Mouse (Mus musculus): ENCODE measurements at regions not wholly inside any gene's neighbourhood (a gene's known extent, or its start where the extent isn't known, plus 50 kb on each side); places are given as distances from the start of the nearest gene placed in this dataset.

DNA sequence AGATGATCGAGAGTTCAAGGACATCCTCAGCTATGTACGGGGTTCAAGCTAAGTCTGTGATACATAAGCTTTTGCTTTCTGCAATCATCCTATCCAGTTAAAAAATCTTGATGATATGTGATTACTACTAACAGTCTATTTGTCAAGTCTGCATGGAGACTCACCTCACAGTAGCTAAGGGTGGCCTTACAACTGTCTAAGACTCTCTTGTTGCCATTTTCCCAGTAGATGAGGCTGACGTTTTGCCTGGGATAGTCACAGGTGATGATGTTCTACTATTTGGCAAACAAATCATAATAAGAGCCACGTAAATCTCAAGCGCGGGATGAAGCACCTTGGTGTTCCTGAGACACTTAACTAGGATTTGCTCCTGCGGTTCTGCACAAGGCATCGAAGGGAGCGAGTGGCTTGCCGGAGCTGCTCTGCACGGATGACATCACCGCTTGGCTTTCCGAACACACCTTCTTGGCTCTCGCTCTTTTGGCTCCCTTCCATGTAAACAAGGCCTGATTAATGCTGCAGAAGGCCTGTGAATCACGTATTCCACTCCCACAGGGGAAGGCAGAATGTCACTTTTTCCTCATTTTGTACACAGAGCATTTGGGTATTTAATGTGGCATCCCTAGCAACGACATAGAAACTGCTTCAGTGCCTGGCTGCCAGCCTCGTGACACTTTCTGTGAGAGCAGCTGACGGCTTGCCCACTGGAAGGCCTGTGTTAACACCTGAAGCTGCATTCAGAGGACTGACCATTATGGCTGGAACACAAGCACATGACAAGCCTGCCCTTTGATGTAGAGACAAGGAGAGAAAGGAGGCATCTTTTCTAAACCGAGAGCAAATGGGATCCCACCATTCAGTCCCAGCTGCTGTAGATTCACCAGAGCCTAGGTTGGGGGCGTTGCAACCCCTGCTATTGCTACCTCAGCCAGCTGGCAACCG lies 260.5 kb upstream of the 4930412O13Rik start:
- no peak for DNase-seq (ENCODE audit: low spot score)
- WGBS = 90% methylated on average over 21 of the region's 21 CpGs
- H3K4me1 ChIP-seq (replicated peaks) = no peaks in the 10 kb centered on the region
- no peak overlapping the region for H3K4me3 ChIP-seq
- H3K27me3 ChIP-seq (ENCODE audit: insufficient read depth, poor library complexity, severe bottlenecking) = no peaks in the 10 kb centered on the region
- no peak overlapping the region for H3K27ac ChIP-seq
- H3K9me3 ChIP-seq = no peaks in the 10 kb centered on the region
- H3K36me3 ChIP-seq = no peaks in the 10 kb centered on the region

DNA sequence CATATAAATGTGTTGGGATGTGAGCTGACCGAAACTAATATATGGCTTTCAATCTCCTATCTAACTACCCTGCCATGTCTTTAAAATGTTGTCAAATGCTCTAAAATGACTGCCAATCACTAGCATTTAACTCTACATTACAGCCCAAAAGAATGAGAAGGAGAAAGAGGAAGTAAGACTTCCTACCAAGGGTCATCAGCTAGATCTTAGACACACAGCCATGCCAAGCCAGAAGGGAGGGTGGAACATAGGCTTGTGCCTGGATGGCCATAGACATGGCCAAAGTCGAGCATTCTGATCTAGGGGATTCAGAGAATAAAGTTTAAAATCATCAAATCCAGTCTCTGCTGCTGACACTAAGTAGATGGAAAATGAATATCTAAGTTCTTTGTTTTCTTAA lies 257.4 kb upstream of the 4930412O13Rik start:
- DNase-seq (ENCODE audit: low spot score) = no peak
- no peaks in the 10 kb centered on the region for H3K9me3 ChIP-seq
- H3K27ac ChIP-seq = no peak overlapping the region
- H3K27me3 ChIP-seq (ENCODE audit: insufficient read depth, poor library complexity, severe bottlenecking) = no peaks in the 10 kb centered on the region
- H3K4me3 ChIP-seq = no peak overlapping the region
- no peaks in the 10 kb centered on the region for H3K4me1 ChIP-seq (replicated peaks)
- H3K36me3 ChIP-seq = no peaks in the 10 kb centered on the region
- WGBS = 85% methylated on average over 2 of the region's 2 CpGs

DNA sequence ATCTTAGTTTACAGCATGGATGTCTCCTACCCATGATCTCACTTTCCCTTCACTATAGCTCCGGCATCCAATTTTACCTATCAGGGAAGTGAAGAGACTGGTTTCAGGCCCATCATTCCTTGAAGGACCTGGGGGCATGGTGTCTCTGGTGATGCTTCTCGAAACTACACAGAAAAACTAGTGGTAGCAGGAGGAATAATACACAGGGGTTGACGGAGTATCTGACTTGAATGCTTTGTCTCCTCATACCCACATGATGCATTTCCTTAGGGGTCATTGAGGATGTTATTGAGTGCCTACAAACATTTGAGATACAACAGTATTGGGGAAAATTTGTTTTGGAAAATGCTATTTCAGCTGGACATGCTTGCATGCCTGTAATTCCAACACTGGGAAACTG lies 253.0 kb upstream of the 4930412O13Rik start:
- no peaks in the 10 kb centered on the region for H3K9me3 ChIP-seq

GRCm38 (mm10) chr2:9632719-9633446 lies 248.2 kb upstream of the 4930412O13Rik start:
- Histone ChIP-seq H3K27ac (peak overlapping the region; percentile 76), H3K36me3 (no peaks in the 10 kb centered on the region), H3K4me1 (replicated peaks) (peaks cover 15% of the 10 kb centered on the region), H3K27me3 (ENCODE audit: insufficient read depth, poor library complexity, severe bottlenecking) (no peaks in the 10 kb centered on the region), H3K4me3 (peak overlapping the region; percentile 40), H3K9me3 (no peaks in the 10 kb centered on the region)
- peak; percentile 40 for DNase-seq (ENCODE audit: low spot score)
- 23% methylated on average over 15 of the region's 15 CpGs for WGBS

More for the DNA sequence above, 253.0 kb upstream of the 4930412O13Rik start:
- WGBS = 88% methylated on average over 3 of the region's 3 CpGs
- no peaks in the 10 kb centered on the region for H3K36me3 ChIP-seq
- H3K27me3 ChIP-seq (ENCODE audit: insufficient read depth, poor library complexity, severe bottlenecking) = no peaks in the 10 kb centered on the region
- peaks cover 6% of the 10 kb centered on the region for H3K4me1 ChIP-seq (replicated peaks)
- no peak overlapping the region for H3K4me3 ChIP-seq
- DNase-seq (ENCODE audit: low spot score) = no peak
- no peak overlapping the region for H3K27ac ChIP-seq

DNA sequence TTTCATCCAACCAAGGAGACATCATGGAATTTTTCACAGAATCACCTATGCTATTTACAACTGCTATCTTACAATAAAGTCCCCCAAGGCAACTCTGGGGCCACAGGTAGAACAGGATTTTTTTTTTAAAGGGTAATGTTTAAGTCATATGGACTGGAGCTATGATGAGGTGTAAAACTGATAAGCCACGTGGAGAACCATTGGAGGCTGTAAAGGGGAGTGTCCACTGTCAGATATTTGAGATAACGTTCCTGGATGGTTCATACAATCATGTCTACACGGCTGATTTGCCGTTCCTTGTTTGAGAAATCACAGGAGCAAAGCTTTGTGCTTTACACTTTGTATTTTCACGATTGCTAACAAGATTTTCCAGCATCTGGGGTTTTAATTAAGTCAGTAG lies 241.8 kb upstream of the 4930412O13Rik start:
- Histone ChIP-seq H3K4me1 (replicated peaks) (no peaks in the 10 kb centered on the region), H3K27me3 (ENCODE audit: insufficient read depth, poor library complexity, severe bottlenecking) (no peaks in the 10 kb centered on the region), H3K9me3 (no peaks in the 10 kb centered on the region), H3K27ac (no peak overlapping the region), H3K4me3 (no peak overlapping the region), H3K36me3 (no peaks in the 10 kb centered on the region)
- no peak for DNase-seq (ENCODE audit: low spot score)
- 70% methylated on average over 5 of the region's 5 CpGs for WGBS

DNA sequence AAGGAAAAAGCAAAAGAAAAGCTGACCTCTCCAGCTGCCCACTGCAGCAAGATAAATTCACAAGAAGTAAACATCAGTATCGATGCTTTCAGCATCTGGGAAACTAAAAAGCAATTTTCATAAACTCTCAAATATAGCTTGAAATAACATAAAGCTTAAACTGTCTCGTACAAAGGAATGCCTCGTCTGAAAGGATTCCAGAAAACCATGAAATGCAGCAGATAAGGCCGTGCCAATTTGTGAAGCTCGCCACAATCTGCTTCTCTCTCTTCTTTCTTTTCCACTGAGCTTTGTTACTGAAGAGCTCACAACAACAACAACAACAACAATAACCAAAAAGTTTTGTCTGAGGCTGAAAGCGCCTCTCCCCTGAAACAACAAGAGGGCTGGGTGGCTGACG lies 239.4 kb upstream of the 4930412O13Rik start:
- Histone ChIP-seq H3K9me3 (no peaks in the 10 kb centered on the region), H3K27ac (no peak overlapping the region), H3K36me3 (no peaks in the 10 kb centered on the region), H3K4me1 (replicated peaks) (peaks cover 5% of the 10 kb centered on the region; the same call in 1 of the 2 replicates), H3K4me3 (no peak overlapping the region), H3K27me3 (ENCODE audit: insufficient read depth, poor library complexity, severe bottlenecking) (no peaks in the 10 kb centered on the region)
- no peak for DNase-seq (ENCODE audit: low spot score)
- WGBS = 69% methylated on average over 7 of the region's 7 CpGs

DNA sequence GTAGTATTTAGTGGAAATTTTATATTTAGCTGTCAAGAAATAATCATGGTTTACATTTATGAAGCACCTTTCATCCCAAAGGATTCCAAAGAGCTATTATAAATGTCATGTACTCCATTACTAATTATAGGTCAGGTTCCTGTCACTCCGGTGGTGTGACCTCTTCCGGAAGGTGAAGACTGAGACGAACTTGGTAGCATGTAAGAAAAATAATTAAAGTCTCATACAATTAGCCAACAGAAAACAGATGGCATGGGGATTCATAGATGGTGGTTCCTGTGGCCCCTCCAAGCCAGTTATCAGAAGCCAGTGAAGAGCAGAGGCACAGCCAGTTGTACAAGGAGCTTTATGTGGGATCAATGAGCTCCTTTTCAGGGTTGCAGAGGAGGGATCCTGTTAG lies 238.6 kb upstream of the 4930412O13Rik start:
- Histone ChIP-seq H3K9me3 (no peaks in the 10 kb centered on the region), H3K27ac (no peak overlapping the region), H3K4me1 (replicated peaks) (peaks cover 11% of the 10 kb centered on the region; the same call in 1 of the 2 replicates), H3K4me3 (no peak overlapping the region), H3K27me3 (ENCODE audit: insufficient read depth, poor library complexity, severe bottlenecking) (no peaks in the 10 kb centered on the region), H3K36me3 (no peaks in the 10 kb centered on the region)
- no peak for DNase-seq (ENCODE audit: low spot score)
- 69% methylated on average over 3 of the region's 3 CpGs for WGBS

GRCm38 (mm10) chr2:9646466-9646865 lies 234.6 kb upstream of the 4930412O13Rik start:
- no peak for DNase-seq (ENCODE audit: low spot score)
- Histone ChIP-seq H3K4me3 (no peak overlapping the region), H3K27ac (no peak overlapping the region), H3K4me1 (replicated peaks) (peaks cover 11% of the 10 kb centered on the region; the same call in 1 of the 2 replicates), H3K27me3 (ENCODE audit: insufficient read depth, poor library complexity, severe bottlenecking) (no peaks in the 10 kb centered on the region), H3K36me3 (no peaks in the 10 kb centered on the region), H3K9me3 (no peaks in the 10 kb centered on the region)
- 67% methylated on average over 3 of the region's 3 CpGs for WGBS

GRCm38 (mm10) chr2:9646963-9647362 lies 234.1 kb upstream of the 4930412O13Rik start:
- no peak for DNase-seq (ENCODE audit: low spot score)
- H3K27me3 ChIP-seq (ENCODE audit: insufficient read depth, poor library complexity, severe bottlenecking) = no peaks in the 10 kb centered on the region
- H3K36me3 ChIP-seq = no peaks in the 10 kb centered on the region
- H3K4me1 ChIP-seq (replicated peaks) = peaks cover 11% of the 10 kb centered on the region; the same call in 1 of the 2 replicates
- no peaks in the 10 kb centered on the region for H3K9me3 ChIP-seq
- whole genome bisulfite sequencing = 15% methylated on average over 4 of the region's 4 CpGs
- no peak overlapping the region for H3K4me3 ChIP-seq
- no peak overlapping the region for H3K27ac ChIP-seq

DNA sequence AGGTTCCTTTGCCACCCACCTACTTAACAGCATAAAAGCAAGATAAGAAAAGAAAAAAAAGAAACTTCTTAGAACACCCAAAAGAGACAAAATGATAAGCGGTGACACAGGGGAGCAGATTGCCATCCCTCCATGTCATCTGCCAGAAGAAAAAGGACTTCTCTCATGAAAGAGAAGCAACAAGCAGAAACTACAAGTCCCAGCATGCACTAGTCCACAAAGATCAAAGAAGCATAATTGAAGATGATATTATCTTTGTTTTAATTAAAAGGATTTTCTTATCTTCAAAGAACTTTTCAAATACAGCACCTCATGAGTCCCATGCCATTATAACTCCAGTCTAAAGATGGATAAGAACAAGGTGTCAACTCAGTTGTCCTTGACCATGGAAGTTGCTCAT lies 231.0 kb upstream of the 4930412O13Rik start:
- no peak overlapping the region for H3K4me3 ChIP-seq
- no peaks in the 10 kb centered on the region for H3K9me3 ChIP-seq
- no peaks in the 10 kb centered on the region for H3K36me3 ChIP-seq
- no peak overlapping the region for H3K27ac ChIP-seq
- no peak for DNase-seq (ENCODE audit: low spot score)
- peaks cover 8% of the 10 kb centered on the region; the same call in 1 of the 2 replicates for H3K4me1 ChIP-seq (replicated peaks)
- no peaks in the 10 kb centered on the region for H3K27me3 ChIP-seq (ENCODE audit: insufficient read depth, poor library complexity, severe bottlenecking)
- 98% methylated on average over 1 of the region's 1 CpGs for WGBS

DNA sequence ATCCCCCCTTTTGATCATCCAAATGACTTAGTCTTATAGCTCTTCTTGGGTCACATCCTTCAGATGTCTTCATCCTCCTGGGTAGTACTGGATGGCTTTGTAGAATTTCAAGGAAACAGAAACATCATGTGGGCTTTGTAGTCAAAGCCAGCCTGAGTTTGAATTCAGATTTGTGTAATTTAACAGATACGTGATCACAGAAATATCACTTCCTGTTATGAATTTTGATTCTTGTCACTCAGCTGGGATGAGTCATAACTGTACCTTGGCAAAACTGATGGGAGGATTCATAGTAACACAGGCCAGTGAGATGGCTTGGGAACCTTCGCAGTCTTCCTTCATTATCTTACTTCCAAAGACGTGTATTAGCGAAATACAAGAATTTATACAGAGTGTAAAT lies 222.2 kb upstream of the 4930412O13Rik start:
- no peaks in the 10 kb centered on the region for H3K27me3 ChIP-seq (ENCODE audit: insufficient read depth, poor library complexity, severe bottlenecking)
- no peak for DNase-seq (ENCODE audit: low spot score)
- 93% methylated on average over 4 of the region's 4 CpGs for WGBS

GRCm38 (mm10) chr2:9669621-9670020 lies 211.4 kb upstream of the 4930412O13Rik start:
- Histone ChIP-seq H3K27me3 (ENCODE audit: insufficient read depth, poor library complexity, severe bottlenecking) (no peaks in the 10 kb centered on the region), H3K9me3 (no peaks in the 10 kb centered on the region), H3K36me3 (no peaks in the 10 kb centered on the region), H3K27ac (no peak overlapping the region), H3K4me3 (no peak overlapping the region), H3K4me1 (replicated peaks) (no peaks in the 10 kb centered on the region)
- WGBS = 85% methylated on average over 4 of the region's 4 CpGs
- no peak for DNase-seq (ENCODE audit: low spot score)

More for the DNA sequence above, 222.2 kb upstream of the 4930412O13Rik start:
- Histone ChIP-seq H3K36me3 (no peaks in the 10 kb centered on the region), H3K4me1 (replicated peaks) (no peaks in the 10 kb centered on the region), H3K4me3 (no peak overlapping the region), H3K27ac (no peak overlapping the region), H3K9me3 (no peaks in the 10 kb centered on the region)

GRCm38 (mm10) chr2:9681691-9682152 lies 199.3 kb upstream of the 4930412O13Rik start:
- Histone ChIP-seq H3K4me1 (replicated peaks) (no peaks in the 10 kb centered on the region), H3K27ac (no peak overlapping the region), H3K4me3 (no peak overlapping the region), H3K27me3 (ENCODE audit: insufficient read depth, poor library complexity, severe bottlenecking) (no peaks in the 10 kb centered on the region), H3K36me3 (no peaks in the 10 kb centered on the region), H3K9me3 (no peaks in the 10 kb centered on the region)
- 69% methylated on average over 7 of the region's 7 CpGs for WGBS
- no peak for DNase-seq (ENCODE audit: low spot score)

Measured in hindbrain, embryonic 10.5 days (tissue).